Mouse (Mus musculus): ENCODE results near the gene Tpd52l1. TPM values are rescaled to one million over a fixed set of nuclear protein-coding genes. Genes with fewer than 3 reads are reported as not detected.

Tpd52l1 gene
- 17.3 and 19.8 TPM in 2 replicates for polyA plus RNA-seq (2015; fragmentation: Nextera tagmentation; extraction: Ambion mirVana)

- ATAC-seq: peak; percentile 99
- no peaks in the 10 kb centered on the region for H3K36me3 ChIP-seq (ENCODE audit: control insufficient read depth, insufficient read depth)
- H3K4me1 ChIP-seq (replicated peaks; ENCODE audit: control insufficient read depth, insufficient read depth, low read length): peaks cover 2% of the 10 kb centered on the region; the same call in 1 of the 2 replicates
- under 1% methylated on average over 46 of the region's 59 CpGs for WGBS
- H3K4me3 ChIP-seq (replicated peaks; ENCODE audit: low read length): peak within 1 kb of the TSS; percentile 74
- H3K27me3 ChIP-seq (replicated peaks; ENCODE audit: control insufficient read depth, insufficient read depth, low read length): no peaks in the 10 kb centered on the region
- H3K9ac ChIP-seq (replicated peaks; ENCODE audit: low read depth, low read length): peak within 1 kb of the TSS; percentile 59
- H3K27ac ChIP-seq (ENCODE audit: low read length): no peak within 1 kb of the TSS
- no peaks in the 10 kb centered on the region for H3K9me3 ChIP-seq (ENCODE audit: control insufficient read depth, low read length)
- H3K4me2 ChIP-seq (ENCODE audit: low read length): peak within 1 kb of the TSS; percentile 76
Observed at GRCm38 (mm10) chr10:31445291-31446124, at the start of gene Tpd52l1. Gene Tpd52l1 (minus strand): TSS chr10:31445958.

DNA sequence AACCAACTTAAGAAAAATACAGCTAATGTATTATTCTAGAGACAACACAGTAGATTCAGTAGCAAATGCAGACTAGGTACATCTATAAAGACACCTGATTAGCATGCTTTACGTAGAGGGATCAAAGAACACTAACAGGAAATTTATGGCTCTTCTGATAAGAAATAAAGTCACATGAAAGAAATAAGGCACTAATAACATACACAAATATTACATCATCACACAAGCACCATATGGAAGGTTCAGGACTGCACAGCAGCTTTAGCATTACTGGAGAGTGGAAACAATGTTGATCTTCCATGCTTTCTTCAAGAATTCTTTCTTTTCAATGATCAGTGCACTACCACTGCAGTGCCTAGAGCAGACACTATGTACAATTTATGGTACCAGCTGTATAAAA lies 48.5 kb upstream of the Tpd52l1 start:
- no peaks in the 10 kb centered on the region for H3K36me3 ChIP-seq (ENCODE audit: control insufficient read depth, insufficient read depth)
- no peaks in the 10 kb centered on the region for H3K27me3 ChIP-seq (replicated peaks; ENCODE audit: control insufficient read depth, insufficient read depth, low read length)
- no peak overlapping the region for H3K27ac ChIP-seq (ENCODE audit: low read length)
- H3K4me3 ChIP-seq (replicated peaks; ENCODE audit: low read length): no peak overlapping the region
- H3K4me1 ChIP-seq (replicated peaks; ENCODE audit: control insufficient read depth, insufficient read depth, low read length): no peaks in the 10 kb centered on the region
- H3K9me3 ChIP-seq (ENCODE audit: control insufficient read depth, low read length): no peaks in the 10 kb centered on the region
- no peak overlapping the region for H3K4me2 ChIP-seq (ENCODE audit: low read length)
- no peak for ATAC-seq
- H3K9ac ChIP-seq (replicated peaks; ENCODE audit: low read depth, low read length): no peak overlapping the region
- 90% methylated on average over 1 of the region's 1 CpGs for WGBS

DNA sequence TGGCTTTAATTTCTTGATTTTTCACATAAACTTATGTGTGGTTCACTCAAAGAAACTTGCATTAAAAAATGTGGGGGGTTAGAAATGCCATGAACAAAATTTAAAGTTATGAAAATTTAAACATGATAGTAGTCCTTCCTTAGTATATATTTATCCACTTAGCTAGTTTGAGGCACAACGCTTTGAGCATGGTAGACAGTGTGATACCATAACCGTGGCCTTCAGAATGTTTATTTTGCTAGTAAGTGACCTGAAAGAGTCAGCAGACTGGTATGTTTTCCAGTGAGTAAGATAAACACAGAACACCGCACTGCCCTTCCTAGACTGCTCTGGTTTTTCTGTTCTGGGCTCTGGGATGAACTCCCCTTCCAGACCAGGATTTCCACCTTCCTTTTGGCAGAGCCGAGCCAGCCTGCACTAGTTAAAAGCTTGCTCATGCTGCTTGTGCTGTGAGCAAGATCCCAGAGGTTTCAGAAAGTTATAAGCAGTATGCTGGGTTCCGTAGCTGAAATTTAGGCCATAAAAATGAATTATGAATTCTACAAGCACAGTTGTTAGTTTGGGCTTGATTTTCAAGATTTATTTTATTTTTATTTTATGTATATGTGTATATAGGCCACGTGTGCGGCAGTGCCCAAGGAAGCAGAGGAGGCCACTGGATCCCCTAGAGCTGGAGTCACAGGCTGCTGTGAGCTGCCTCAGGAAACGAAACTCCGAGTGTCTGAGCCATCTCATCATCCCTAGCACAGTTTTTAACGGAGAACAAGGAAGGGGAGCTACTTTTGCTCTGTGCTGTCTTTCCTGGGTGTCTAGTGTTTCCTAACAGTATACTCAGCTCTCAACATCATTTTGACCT lies 21.5 kb upstream of the Tpd52l1 start:
- ATAC-seq: no peak
- H3K27me3 ChIP-seq (replicated peaks; ENCODE audit: control insufficient read depth, insufficient read depth, low read length): no peaks in the 10 kb centered on the region
- no peak overlapping the region for H3K27ac ChIP-seq (ENCODE audit: low read length)
- WGBS: 86% methylated on average over 10 of the region's 10 CpGs
- H3K4me2 ChIP-seq (ENCODE audit: low read length): no peak overlapping the region
- no peaks in the 10 kb centered on the region for H3K9me3 ChIP-seq (ENCODE audit: control insufficient read depth, low read length)
- no peak overlapping the region for H3K4me3 ChIP-seq (replicated peaks; ENCODE audit: low read length)
- 0 out of 2 replicates have a peak, but pooled peaks cover 2% of the 10 kb centered on the region for H3K4me1 ChIP-seq (replicated peaks; ENCODE audit: control insufficient read depth, insufficient read depth, low read length)
- no peak overlapping the region for H3K9ac ChIP-seq (replicated peaks; ENCODE audit: low read depth, low read length)
- no peaks in the 10 kb centered on the region for H3K36me3 ChIP-seq (ENCODE audit: control insufficient read depth, insufficient read depth)

DNA sequence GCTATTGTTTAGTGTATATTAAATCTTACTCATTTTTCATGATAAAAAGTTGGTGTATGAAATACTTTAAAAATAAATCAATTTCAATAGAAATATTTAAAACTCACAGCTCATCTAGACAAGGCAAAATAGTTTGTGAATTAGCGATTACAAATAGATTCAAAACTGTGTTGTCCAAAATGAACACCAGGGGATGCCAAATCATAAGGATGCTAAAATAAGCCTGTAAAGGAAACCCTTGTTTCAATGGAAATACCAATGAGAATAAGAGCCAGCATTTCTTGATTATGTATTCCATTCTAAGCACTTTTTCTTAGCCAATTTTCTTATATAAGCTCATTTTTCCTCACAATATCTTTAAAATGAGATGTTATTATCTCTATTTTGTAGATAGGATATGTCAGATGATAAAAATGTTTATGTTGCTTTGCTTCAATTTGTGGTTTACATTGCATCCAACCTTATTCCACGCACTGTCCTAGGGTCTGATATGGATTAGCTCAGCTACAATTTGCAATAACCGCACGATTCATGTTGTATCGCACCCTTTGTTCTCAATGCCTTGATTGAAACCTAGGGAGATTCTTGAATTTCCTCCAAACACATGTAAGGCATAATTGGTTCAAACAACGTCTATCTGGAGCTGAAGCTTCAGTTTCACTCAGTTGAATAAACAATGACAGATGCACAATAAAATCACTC lies 20.2 kb upstream of the Tpd52l1 start:
- peak; percentile 79 for ATAC-seq
- WGBS: 69% methylated on average over 6 of the region's 6 CpGs

GRCm38 (mm10) chr10:31465424-31465823 lies 19.7 kb upstream of the Tpd52l1 start:
- no peaks in the 10 kb centered on the region for H3K27me3 ChIP-seq (replicated peaks; ENCODE audit: control insufficient read depth, insufficient read depth, low read length)
- no peak overlapping the region for H3K4me3 ChIP-seq (replicated peaks; ENCODE audit: low read length)
- no peaks in the 10 kb centered on the region for H3K36me3 ChIP-seq (ENCODE audit: control insufficient read depth, insufficient read depth)
- WGBS: 87% methylated on average over 4 of the region's 4 CpGs
- no peak for ATAC-seq
- H3K4me1 ChIP-seq (replicated peaks; ENCODE audit: control insufficient read depth, insufficient read depth, low read length): 0 out of 2 replicates have a peak, but pooled peaks cover 2% of the 10 kb centered on the region
- no peaks in the 10 kb centered on the region for H3K9me3 ChIP-seq (ENCODE audit: control insufficient read depth, low read length)
- H3K27ac ChIP-seq (ENCODE audit: low read length): no peak overlapping the region
- H3K4me2 ChIP-seq (ENCODE audit: low read length): no peak overlapping the region
- no peak overlapping the region for H3K9ac ChIP-seq (replicated peaks; ENCODE audit: low read depth, low read length)

More for the DNA sequence above, 20.2 kb upstream of the Tpd52l1 start:
- Histone ChIP-seq H3K9me3 (ENCODE audit: control insufficient read depth, low read length) (no peaks in the 10 kb centered on the region), H3K4me2 (ENCODE audit: low read length) (no peak overlapping the region), H3K36me3 (ENCODE audit: control insufficient read depth, insufficient read depth) (no peaks in the 10 kb centered on the region), H3K4me1 (replicated peaks; ENCODE audit: control insufficient read depth, insufficient read depth, low read length) (0 out of 2 replicates have a peak, but pooled peaks cover 2% of the 10 kb centered on the region), H3K4me3 (replicated peaks; ENCODE audit: low read length) (no peak overlapping the region), H3K27ac (ENCODE audit: low read length) (no peak overlapping the region), H3K9ac (replicated peaks; ENCODE audit: low read depth, low read length) (no peak overlapping the region), H3K27me3 (replicated peaks; ENCODE audit: control insufficient read depth, insufficient read depth, low read length) (no peaks in the 10 kb centered on the region)

DNA sequence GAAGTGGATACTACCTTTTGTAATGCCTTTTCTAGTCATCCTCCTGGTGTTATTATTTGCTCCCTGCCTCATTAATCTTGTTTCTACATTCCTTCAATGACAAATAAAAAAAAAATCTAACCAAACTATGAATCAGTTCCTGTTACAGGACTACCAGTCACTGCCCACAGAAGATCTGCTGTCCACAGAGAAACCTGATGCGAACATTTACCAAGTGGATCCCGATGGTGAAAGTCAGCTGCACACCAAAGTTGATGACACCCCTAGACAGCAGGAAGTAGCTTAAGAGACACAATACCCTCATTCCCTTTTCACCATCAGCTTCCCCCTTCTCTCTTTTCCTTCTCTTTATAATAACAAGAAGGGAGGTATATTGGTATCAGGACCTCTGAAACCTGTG lies 17.3 kb upstream of the Tpd52l1 start:
- Histone ChIP-seq H3K27ac (ENCODE audit: low read length) (no peak overlapping the region), H3K9ac (replicated peaks; ENCODE audit: low read depth, low read length) (no peak overlapping the region), H3K36me3 (ENCODE audit: control insufficient read depth, insufficient read depth) (no peaks in the 10 kb centered on the region), H3K27me3 (replicated peaks; ENCODE audit: control insufficient read depth, insufficient read depth, low read length) (no peaks in the 10 kb centered on the region), H3K4me2 (ENCODE audit: low read length) (no peak overlapping the region), H3K4me1 (replicated peaks; ENCODE audit: control insufficient read depth, insufficient read depth, low read length) (0 out of 2 replicates have a peak, but pooled peaks cover 2% of the 10 kb centered on the region), H3K4me3 (replicated peaks; ENCODE audit: low read length) (no peak overlapping the region), H3K9me3 (ENCODE audit: control insufficient read depth, low read length) (no peaks in the 10 kb centered on the region)
- no peak for ATAC-seq
- WGBS: 94% methylated on average over 2 of the region's 2 CpGs

- Histone ChIP-seq H3K9me3 (ENCODE audit: control insufficient read depth, low read length) (no peaks in the 10 kb centered on the region), H3K4me3 (replicated peaks; ENCODE audit: low read length) (no peak overlapping the region), H3K36me3 (ENCODE audit: control insufficient read depth, insufficient read depth) (no peaks in the 10 kb centered on the region), H3K4me2 (ENCODE audit: low read length) (no peak overlapping the region), H3K9ac (replicated peaks; ENCODE audit: low read depth, low read length) (no peak overlapping the region), H3K27ac (ENCODE audit: low read length) (no peak overlapping the region), H3K27me3 (replicated peaks; ENCODE audit: control insufficient read depth, insufficient read depth, low read length) (no peaks in the 10 kb centered on the region), H3K4me1 (replicated peaks; ENCODE audit: control insufficient read depth, insufficient read depth, low read length) (no peaks in the 10 kb centered on the region)
- WGBS: 14% methylated on average over 1 of the region's 1 CpGs
- no peak for ATAC-seq
Observed at GRCm38 (mm10) chr10:31456806-31457205, 11.0 kb upstream of the Tpd52l1 start.

DNA sequence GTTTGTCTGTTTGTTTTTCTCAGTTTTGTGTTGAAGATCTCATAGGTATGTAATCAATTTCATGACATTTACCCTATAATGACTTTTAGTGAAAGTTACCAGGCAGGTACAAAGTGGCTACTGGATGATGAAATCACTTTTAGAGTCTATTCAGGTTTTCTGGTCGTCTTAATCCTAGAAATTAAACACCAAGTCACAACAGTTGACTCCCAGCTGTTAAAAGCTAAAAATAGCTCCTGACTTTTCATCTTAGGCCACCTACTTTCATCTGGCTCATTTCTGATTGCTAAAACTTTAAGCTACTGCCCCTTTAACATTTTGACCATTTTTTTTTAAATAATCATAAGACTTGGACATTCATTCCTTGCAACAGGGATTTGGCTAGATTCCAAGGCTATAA lies 1.3 kb upstream of the Tpd52l1 start:
- Histone ChIP-seq H3K36me3 (ENCODE audit: control insufficient read depth, insufficient read depth) (no peaks in the 10 kb centered on the region), H3K4me3 (replicated peaks; ENCODE audit: low read length) (no peak overlapping the region), H3K4me2 (ENCODE audit: low read length) (no peak overlapping the region), H3K27ac (ENCODE audit: low read length) (no peak overlapping the region), H3K4me1 (replicated peaks; ENCODE audit: control insufficient read depth, insufficient read depth, low read length) (peaks cover 2% of the 10 kb centered on the region; the same call in 1 of the 2 replicates), H3K27me3 (replicated peaks; ENCODE audit: control insufficient read depth, insufficient read depth, low read length) (no peaks in the 10 kb centered on the region), H3K9ac (replicated peaks; ENCODE audit: low read depth, low read length) (no peak overlapping the region), H3K9me3 (ENCODE audit: control insufficient read depth, low read length) (no peaks in the 10 kb centered on the region)
- WGBS: 51% methylated on average over 1 of the region's 1 CpGs
- no peak for ATAC-seq

- no peak for ATAC-seq
- no peaks in the 10 kb centered on the region for H3K27me3 ChIP-seq (replicated peaks; ENCODE audit: control insufficient read depth, insufficient read depth, low read length)
- H3K4me3 ChIP-seq (replicated peaks; ENCODE audit: low read length): no peak overlapping the region
- no peak overlapping the region for H3K4me2 ChIP-seq (ENCODE audit: low read length)
- H3K36me3 ChIP-seq (ENCODE audit: control insufficient read depth, insufficient read depth): no peaks in the 10 kb centered on the region
- H3K4me1 ChIP-seq (replicated peaks; ENCODE audit: control insufficient read depth, insufficient read depth, low read length): peaks cover 2% of the 10 kb centered on the region; the same call in 1 of the 2 replicates
- no peak overlapping the region for H3K27ac ChIP-seq (ENCODE audit: low read length)
- H3K9me3 ChIP-seq (ENCODE audit: control insufficient read depth, low read length): no peaks in the 10 kb centered on the region
- no peak overlapping the region for H3K9ac ChIP-seq (replicated peaks; ENCODE audit: low read depth, low read length)
- 51% methylated on average over 7 of the region's 7 CpGs for WGBS
Observed at GRCm38 (mm10) chr10:31444206-31444605, 1.6 kb downstream of the Tpd52l1 start.

Data from forebrain, embryonic 16.5 days (tissue).